Mouse (Mus musculus): ENCODE measurements at regions not wholly inside any gene's neighbourhood (a gene's known extent, or its start where the extent isn't known, plus 50 kb on each side); places are given as distances from the start of the nearest gene placed in this dataset.

- peak; percentile 28; the same call in 1 of the 2 replicates for ATAC-seq (ENCODE audit: low FRiP score, low TSS enrichment)
- H3K4me2 ChIP-seq (replicated peaks; ENCODE audit: low read depth, low read length), result no peak overlapping the region
- H3K9ac ChIP-seq (ENCODE audit: low read depth, low read length), result no peak overlapping the region
- no peak overlapping the region for H3K27ac ChIP-seq (ENCODE audit: low read depth, low read length)
- peaks cover 10% of the 10 kb centered on the region; the same call in 1 of the 2 replicates for H3K4me1 ChIP-seq (ENCODE audit: control insufficient read depth, insufficient read depth, low read length)
- no peaks in the 10 kb centered on the region for H3K36me3 ChIP-seq (ENCODE audit: control insufficient read depth, insufficient read depth, low read length)
- no peaks in the 10 kb centered on the region for H3K27me3 ChIP-seq (ENCODE audit: control insufficient read depth, insufficient read depth, low read length)
- H3K9me3 ChIP-seq (ENCODE audit: control insufficient read depth, low read length), result no peaks in the 10 kb centered on the region
- WGBS, result 37% methylated on average over 3 of the region's 3 CpGs
- no peak overlapping the region for H3K4me3 ChIP-seq (ENCODE audit: low read length)
Measured at GRCm38 (mm10) chr13:28878692-28879091, 74.8 kb downstream of the Sox4 start.

GRCm38 (mm10) chr13:28876771-28877170 lies 76.7 kb downstream of the Sox4 start:
- no peak overlapping the region for H3K9ac ChIP-seq (ENCODE audit: low read depth, low read length)
- H3K4me1 ChIP-seq (ENCODE audit: control insufficient read depth, insufficient read depth, low read length), result peaks cover 10% of the 10 kb centered on the region; the same call in 1 of the 2 replicates
- no peak overlapping the region for H3K27ac ChIP-seq (ENCODE audit: low read depth, low read length)
- H3K27me3 ChIP-seq (ENCODE audit: control insufficient read depth, insufficient read depth, low read length), result no peaks in the 10 kb centered on the region
- H3K9me3 ChIP-seq (ENCODE audit: control insufficient read depth, low read length), result 0 out of 2 replicates have a peak, but pooled peaks cover 3% of the 10 kb centered on the region
- WGBS, result 85% methylated on average over 4 of the region's 4 CpGs
- no peaks in the 10 kb centered on the region for H3K36me3 ChIP-seq (ENCODE audit: control insufficient read depth, insufficient read depth, low read length)
- no peak overlapping the region for H3K4me2 ChIP-seq (replicated peaks; ENCODE audit: low read depth, low read length)
- H3K4me3 ChIP-seq (ENCODE audit: low read length), result no peak overlapping the region
- ATAC-seq (ENCODE audit: low FRiP score, low TSS enrichment), result no peak

GRCm38 (mm10) chr13:28870681-28871080 lies 82.8 kb downstream of the Sox4 start:
- no peak overlapping the region for H3K9ac ChIP-seq (ENCODE audit: low read depth, low read length)
- H3K4me1 ChIP-seq (ENCODE audit: control insufficient read depth, insufficient read depth, low read length), result no peaks in the 10 kb centered on the region
- H3K27me3 ChIP-seq (ENCODE audit: control insufficient read depth, insufficient read depth, low read length), result no peaks in the 10 kb centered on the region
- H3K27ac ChIP-seq (ENCODE audit: low read depth, low read length), result no peak overlapping the region
- ATAC-seq (ENCODE audit: low FRiP score, low TSS enrichment), result no peak
- H3K4me2 ChIP-seq (replicated peaks; ENCODE audit: low read depth, low read length), result no peak overlapping the region
- peaks cover 6% of the 10 kb centered on the region for H3K36me3 ChIP-seq (ENCODE audit: control insufficient read depth, insufficient read depth, low read length)
- 91% methylated on average over 4 of the region's 4 CpGs for WGBS
- H3K4me3 ChIP-seq (ENCODE audit: low read length), result no peak overlapping the region
- H3K9me3 ChIP-seq (ENCODE audit: control insufficient read depth, low read length), result 0 out of 2 replicates have a peak, but pooled peaks cover 3% of the 10 kb centered on the region

GRCm38 (mm10) chr13:28867210-28867609 lies 86.3 kb downstream of the Sox4 start:
- Histone ChIP-seq H3K27me3 (ENCODE audit: control insufficient read depth, insufficient read depth, low read length) (no peaks in the 10 kb centered on the region), H3K4me1 (ENCODE audit: control insufficient read depth, insufficient read depth, low read length) (no peaks in the 10 kb centered on the region), H3K4me2 (replicated peaks; ENCODE audit: low read depth, low read length) (no peak overlapping the region), H3K9ac (ENCODE audit: low read depth, low read length) (no peak overlapping the region), H3K9me3 (ENCODE audit: control insufficient read depth, low read length) (0 out of 2 replicates have a peak, but pooled peaks cover 3% of the 10 kb centered on the region), H3K4me3 (ENCODE audit: low read length) (no peak overlapping the region), H3K36me3 (ENCODE audit: control insufficient read depth, insufficient read depth, low read length) (peaks cover 6% of the 10 kb centered on the region), H3K27ac (ENCODE audit: low read depth, low read length) (no peak overlapping the region)
- 67% methylated on average over 5 of the region's 5 CpGs for WGBS
- no peak for ATAC-seq (ENCODE audit: low FRiP score, low TSS enrichment)

GRCm38 (mm10) chr13:28866686-28867085 lies 86.8 kb downstream of the Sox4 start:
- H3K36me3 ChIP-seq (ENCODE audit: control insufficient read depth, insufficient read depth, low read length), result peaks cover 6% of the 10 kb centered on the region
- H3K27ac ChIP-seq (ENCODE audit: low read depth, low read length), result no peak overlapping the region
- H3K9me3 ChIP-seq (ENCODE audit: control insufficient read depth, low read length), result no peaks in the 10 kb centered on the region
- H3K4me3 ChIP-seq (ENCODE audit: low read length), result no peak overlapping the region
- WGBS, result 90% methylated on average over 3 of the region's 3 CpGs
- no peak for ATAC-seq (ENCODE audit: low FRiP score, low TSS enrichment)
- no peak overlapping the region for H3K9ac ChIP-seq (ENCODE audit: low read depth, low read length)
- no peaks in the 10 kb centered on the region for H3K4me1 ChIP-seq (ENCODE audit: control insufficient read depth, insufficient read depth, low read length)
- no peaks in the 10 kb centered on the region for H3K27me3 ChIP-seq (ENCODE audit: control insufficient read depth, insufficient read depth, low read length)
- no peak overlapping the region for H3K4me2 ChIP-seq (replicated peaks; ENCODE audit: low read depth, low read length)

GRCm38 (mm10) chr13:28860601-28861000 lies 92.9 kb downstream of the Sox4 start:
- H3K27me3 ChIP-seq (ENCODE audit: control insufficient read depth, insufficient read depth, low read length), result no peaks in the 10 kb centered on the region

GRCm38 (mm10) chr13:28859829-28860427 lies 93.6 kb downstream of the Sox4 start:
- Histone ChIP-seq H3K36me3 (ENCODE audit: control insufficient read depth, insufficient read depth, low read length) (no peaks in the 10 kb centered on the region; the same call in 1 of the 2 replicates), H3K9ac (ENCODE audit: low read depth, low read length) (no peak overlapping the region), H3K27ac (ENCODE audit: low read depth, low read length) (no peak overlapping the region), H3K4me3 (ENCODE audit: low read length) (no peak overlapping the region), H3K4me2 (replicated peaks; ENCODE audit: low read depth, low read length) (no peak overlapping the region), H3K4me1 (ENCODE audit: control insufficient read depth, insufficient read depth, low read length) (no peaks in the 10 kb centered on the region), H3K27me3 (ENCODE audit: control insufficient read depth, insufficient read depth, low read length) (no peaks in the 10 kb centered on the region), H3K9me3 (ENCODE audit: control insufficient read depth, low read length) (no peaks in the 10 kb centered on the region)
- ATAC-seq (ENCODE audit: low FRiP score, low TSS enrichment), result no peak
- WGBS, result 65% methylated on average over 11 of the region's 11 CpGs

More at GRCm38 (mm10) chr13:28860601-28861000, 92.9 kb downstream of the Sox4 start:
- Histone ChIP-seq H3K27ac (ENCODE audit: low read depth, low read length) (no peak overlapping the region), H3K4me2 (replicated peaks; ENCODE audit: low read depth, low read length) (no peak overlapping the region), H3K36me3 (ENCODE audit: control insufficient read depth, insufficient read depth, low read length) (no peaks in the 10 kb centered on the region; the same call in 1 of the 2 replicates), H3K9ac (ENCODE audit: low read depth, low read length) (no peak overlapping the region), H3K4me3 (ENCODE audit: low read length) (no peak overlapping the region), H3K4me1 (ENCODE audit: control insufficient read depth, insufficient read depth, low read length) (no peaks in the 10 kb centered on the region), H3K9me3 (ENCODE audit: control insufficient read depth, low read length) (no peaks in the 10 kb centered on the region)
- no peak for ATAC-seq (ENCODE audit: low FRiP score, low TSS enrichment)
- 85% methylated on average over 2 of the region's 2 CpGs for WGBS

GRCm38 (mm10) chr13:28858001-28858400 lies 95.5 kb downstream of the Sox4 start:
- H3K4me2 ChIP-seq (replicated peaks; ENCODE audit: low read depth, low read length), result no peak overlapping the region
- no peak for ATAC-seq (ENCODE audit: low FRiP score, low TSS enrichment)
- H3K27ac ChIP-seq (ENCODE audit: low read depth, low read length), result no peak overlapping the region
- H3K4me3 ChIP-seq (ENCODE audit: low read length), result no peak overlapping the region
- H3K4me1 ChIP-seq (ENCODE audit: control insufficient read depth, insufficient read depth, low read length), result no peaks in the 10 kb centered on the region
- H3K9me3 ChIP-seq (ENCODE audit: control insufficient read depth, low read length), result no peaks in the 10 kb centered on the region
- WGBS, result 87% methylated on average over 6 of the region's 6 CpGs
- no peak overlapping the region for H3K9ac ChIP-seq (ENCODE audit: low read depth, low read length)
- H3K27me3 ChIP-seq (ENCODE audit: control insufficient read depth, insufficient read depth, low read length), result no peaks in the 10 kb centered on the region
- no peaks in the 10 kb centered on the region; the same call in 1 of the 2 replicates for H3K36me3 ChIP-seq (ENCODE audit: control insufficient read depth, insufficient read depth, low read length)

GRCm38 (mm10) chr13:28857201-28857600 lies 96.3 kb downstream of the Sox4 start:
- 91% methylated on average over 6 of the region's 6 CpGs for WGBS
- no peak for ATAC-seq (ENCODE audit: low FRiP score, low TSS enrichment)
- no peak overlapping the region for H3K4me3 ChIP-seq (ENCODE audit: low read length)

More at GRCm38 (mm10) chr13:28857201-28857600, 96.3 kb downstream of the Sox4 start:
- Histone ChIP-seq H3K9me3 (ENCODE audit: control insufficient read depth, low read length) (peaks cover 2% of the 10 kb centered on the region; the same call in 1 of the 2 replicates), H3K27me3 (ENCODE audit: control insufficient read depth, insufficient read depth, low read length) (no peaks in the 10 kb centered on the region), H3K36me3 (ENCODE audit: control insufficient read depth, insufficient read depth, low read length) (no peaks in the 10 kb centered on the region), H3K27ac (ENCODE audit: low read depth, low read length) (no peak overlapping the region), H3K4me1 (ENCODE audit: control insufficient read depth, insufficient read depth, low read length) (no peaks in the 10 kb centered on the region), H3K4me2 (replicated peaks; ENCODE audit: low read depth, low read length) (no peak overlapping the region), H3K9ac (ENCODE audit: low read depth, low read length) (no peak overlapping the region)
